Mouse (Mus musculus): Measurements from ENCODE around the gene Arhgap28. TPM values are rescaled to one million over a fixed set of nuclear protein-coding genes. Genes with fewer than 3 reads are reported as not detected.

Gene Arhgap28
- polyA plus RNA-seq, 1 experiment from 2014 or later, result 26.7 TPM

- H3K36me3 ChIP-seq (ENCODE audit: control insufficient read depth, insufficient read depth, low read length), result no peaks in the 10 kb centered on the region
- no peak overlapping the region for H3K27ac ChIP-seq (ENCODE audit: low read length)
- no peaks in the 10 kb centered on the region for H3K27me3 ChIP-seq (ENCODE audit: control insufficient read depth, insufficient read depth, low read length)
- peaks cover 3% of the 10 kb centered on the region; the same call in 1 of the 2 replicates for H3K4me1 ChIP-seq (ENCODE audit: control insufficient read depth, insufficient read depth, low read length)
- no peak overlapping the region for H3K4me3 ChIP-seq (replicated peaks; ENCODE audit: low read length)
- no peak overlapping the region for H3K9ac ChIP-seq (ENCODE audit: low read length)
- H3K9me3 ChIP-seq (replicated peaks; ENCODE audit: control insufficient read depth, low read length), result no peaks in the 10 kb centered on the region
- no peak for ATAC-seq (ENCODE audit: insufficient read depth, low FRiP score)
- H3K4me2 ChIP-seq (ENCODE audit: low read depth, low read length), result no peak overlapping the region
- 74% methylated on average over 4 of the region's 4 CpGs for WGBS
Observed at GRCm38 (mm10) chr17:67908137-67908536, 95.8 kb downstream of the Arhgap28 start.

- Histone ChIP-seq H3K4me1 (ENCODE audit: control insufficient read depth, insufficient read depth, low read length) (peaks cover 3% of the 10 kb centered on the region; the same call in 1 of the 2 replicates), H3K9ac (ENCODE audit: low read length) (no peak overlapping the region), H3K36me3 (ENCODE audit: control insufficient read depth, insufficient read depth, low read length) (no peaks in the 10 kb centered on the region), H3K4me3 (replicated peaks; ENCODE audit: low read length) (no peak overlapping the region), H3K9me3 (replicated peaks; ENCODE audit: control insufficient read depth, low read length) (no peaks in the 10 kb centered on the region), H3K27ac (ENCODE audit: low read length) (no peak overlapping the region), H3K27me3 (ENCODE audit: control insufficient read depth, insufficient read depth, low read length) (no peaks in the 10 kb centered on the region), H3K4me2 (ENCODE audit: low read depth, low read length) (no peak overlapping the region)
- 72% methylated on average over 10 of the region's 10 CpGs for WGBS
- no peak for ATAC-seq (ENCODE audit: insufficient read depth, low FRiP score)
Observed at GRCm38 (mm10) chr17:67907532-67908054, 96.3 kb downstream of the Arhgap28 start.

GRCm38 (mm10) chr17:67906236-67906635 is 97.7 kb downstream of the Arhgap28 start:
- WGBS, result 65% methylated on average over 3 of the region's 3 CpGs

GRCm38 (mm10) chr17:67904315-67904944 is 99.5 kb downstream of the Arhgap28 start:
- Histone ChIP-seq H3K27ac (ENCODE audit: low read length) (no peak overlapping the region), H3K27me3 (ENCODE audit: control insufficient read depth, insufficient read depth, low read length) (no peaks in the 10 kb centered on the region), H3K9ac (ENCODE audit: low read length) (no peak overlapping the region), H3K9me3 (replicated peaks; ENCODE audit: control insufficient read depth, low read length) (no peaks in the 10 kb centered on the region), H3K4me1 (ENCODE audit: control insufficient read depth, insufficient read depth, low read length) (peaks cover 3% of the 10 kb centered on the region; the same call in 1 of the 2 replicates), H3K4me2 (ENCODE audit: low read depth, low read length) (no peak overlapping the region), H3K36me3 (ENCODE audit: control insufficient read depth, insufficient read depth, low read length) (0 out of 2 replicates have a peak, but pooled peaks cover 3% of the 10 kb centered on the region), H3K4me3 (replicated peaks; ENCODE audit: low read length) (no peak overlapping the region)
- no peak for ATAC-seq (ENCODE audit: insufficient read depth, low FRiP score)
- WGBS, result 84% methylated on average over 14 of the region's 14 CpGs

More at GRCm38 (mm10) chr17:67906236-67906635, 97.7 kb downstream of the Arhgap28 start:
- H3K36me3 ChIP-seq (ENCODE audit: control insufficient read depth, insufficient read depth, low read length), result no peaks in the 10 kb centered on the region
- H3K4me2 ChIP-seq (ENCODE audit: low read depth, low read length), result no peak overlapping the region
- no peak for ATAC-seq (ENCODE audit: insufficient read depth, low FRiP score)
- H3K27ac ChIP-seq (ENCODE audit: low read length), result no peak overlapping the region
- H3K9me3 ChIP-seq (replicated peaks; ENCODE audit: control insufficient read depth, low read length), result no peaks in the 10 kb centered on the region
- peaks cover 3% of the 10 kb centered on the region; the same call in 1 of the 2 replicates for H3K4me1 ChIP-seq (ENCODE audit: control insufficient read depth, insufficient read depth, low read length)
- H3K9ac ChIP-seq (ENCODE audit: low read length), result no peak overlapping the region
- no peak overlapping the region for H3K4me3 ChIP-seq (replicated peaks; ENCODE audit: low read length)
- no peaks in the 10 kb centered on the region for H3K27me3 ChIP-seq (ENCODE audit: control insufficient read depth, insufficient read depth, low read length)

- no peak overlapping the region for H3K4me2 ChIP-seq (ENCODE audit: low read depth, low read length)
- H3K27ac ChIP-seq (ENCODE audit: low read length), result no peak overlapping the region
- H3K9ac ChIP-seq (ENCODE audit: low read length), result no peak overlapping the region
- 0 out of 2 replicates have a peak, but pooled peaks cover 3% of the 10 kb centered on the region for H3K36me3 ChIP-seq (ENCODE audit: control insufficient read depth, insufficient read depth, low read length)
- H3K4me3 ChIP-seq (replicated peaks; ENCODE audit: low read length), result no peak overlapping the region
- H3K9me3 ChIP-seq (replicated peaks; ENCODE audit: control insufficient read depth, low read length), result no peaks in the 10 kb centered on the region
- no peaks in the 10 kb centered on the region for H3K27me3 ChIP-seq (ENCODE audit: control insufficient read depth, insufficient read depth, low read length)
- WGBS, result 80% methylated on average over 4 of the region's 4 CpGs
- H3K4me1 ChIP-seq (ENCODE audit: control insufficient read depth, insufficient read depth, low read length), result peaks cover 3% of the 10 kb centered on the region; the same call in 1 of the 2 replicates
- no peak for ATAC-seq (ENCODE audit: insufficient read depth, low FRiP score)
Observed at GRCm38 (mm10) chr17:67902847-67903246, 101.1 kb downstream of the Arhgap28 start.

- Histone ChIP-seq H3K27me3 (ENCODE audit: control insufficient read depth, insufficient read depth, low read length) (no peaks in the 10 kb centered on the region), H3K9ac (ENCODE audit: low read length) (no peak overlapping the region), H3K4me2 (ENCODE audit: low read depth, low read length) (no peak overlapping the region), H3K9me3 (replicated peaks; ENCODE audit: control insufficient read depth, low read length) (no peaks in the 10 kb centered on the region), H3K36me3 (ENCODE audit: control insufficient read depth, insufficient read depth, low read length) (0 out of 2 replicates have a peak, but pooled peaks cover 3% of the 10 kb centered on the region), H3K27ac (ENCODE audit: low read length) (no peak overlapping the region), H3K4me3 (replicated peaks; ENCODE audit: low read length) (no peak overlapping the region), H3K4me1 (ENCODE audit: control insufficient read depth, insufficient read depth, low read length) (no peaks in the 10 kb centered on the region)
- no peak for ATAC-seq (ENCODE audit: insufficient read depth, low FRiP score)
- WGBS, result 80% methylated on average over 11 of the region's 11 CpGs
Observed at GRCm38 (mm10) chr17:67901161-67901560, 102.8 kb downstream of the Arhgap28 start.

GRCm38 (mm10) chr17:67899376-67899775 is 104.5 kb downstream of the Arhgap28 start:
- Histone ChIP-seq H3K9me3 (replicated peaks; ENCODE audit: control insufficient read depth, low read length) (no peaks in the 10 kb centered on the region), H3K9ac (ENCODE audit: low read length) (no peak overlapping the region), H3K27me3 (ENCODE audit: control insufficient read depth, insufficient read depth, low read length) (no peaks in the 10 kb centered on the region), H3K27ac (ENCODE audit: low read length) (no peak overlapping the region), H3K4me3 (replicated peaks; ENCODE audit: low read length) (no peak overlapping the region), H3K4me2 (ENCODE audit: low read depth, low read length) (no peak overlapping the region), H3K36me3 (ENCODE audit: control insufficient read depth, insufficient read depth, low read length) (0 out of 2 replicates have a peak, but pooled peaks cover 3% of the 10 kb centered on the region), H3K4me1 (ENCODE audit: control insufficient read depth, insufficient read depth, low read length) (no peaks in the 10 kb centered on the region)
- WGBS, result 91% methylated on average over 5 of the region's 5 CpGs
- ATAC-seq (ENCODE audit: insufficient read depth, low FRiP score), result no peak

- no peak overlapping the region for H3K27ac ChIP-seq (ENCODE audit: low read length)
- 0 out of 2 replicates have a peak, but pooled peaks cover 3% of the 10 kb centered on the region for H3K36me3 ChIP-seq (ENCODE audit: control insufficient read depth, insufficient read depth, low read length)
- no peak for ATAC-seq (ENCODE audit: insufficient read depth, low FRiP score)
Observed at GRCm38 (mm10) chr17:67896413-67896812, 107.5 kb downstream of the Arhgap28 start.

GRCm38 (mm10) chr17:67889481-67890325 is 114.2 kb downstream of the Arhgap28 start:
- no peaks in the 10 kb centered on the region for H3K4me1 ChIP-seq (ENCODE audit: control insufficient read depth, insufficient read depth, low read length)
- 0 out of 2 replicates have a peak, but pooled peaks cover 4% of the 10 kb centered on the region for H3K36me3 ChIP-seq (ENCODE audit: control insufficient read depth, insufficient read depth, low read length)
- H3K27ac ChIP-seq (ENCODE audit: low read length), result peak overlapping the region; percentile 36
- no peak overlapping the region for H3K4me3 ChIP-seq (replicated peaks; ENCODE audit: low read length)
- H3K4me2 ChIP-seq (ENCODE audit: low read depth, low read length), result no peak overlapping the region
- WGBS, result 63% methylated on average over 20 of the region's 20 CpGs
- no peaks in the 10 kb centered on the region for H3K9me3 ChIP-seq (replicated peaks; ENCODE audit: control insufficient read depth, low read length)
- H3K9ac ChIP-seq (ENCODE audit: low read length), result no peak overlapping the region
- H3K27me3 ChIP-seq (ENCODE audit: control insufficient read depth, insufficient read depth, low read length), result no peaks in the 10 kb centered on the region
- ATAC-seq (ENCODE audit: insufficient read depth, low FRiP score), result no peak

More at GRCm38 (mm10) chr17:67896413-67896812, 107.5 kb downstream of the Arhgap28 start:
- no peaks in the 10 kb centered on the region for H3K9me3 ChIP-seq (replicated peaks; ENCODE audit: control insufficient read depth, low read length)
- H3K4me3 ChIP-seq (replicated peaks; ENCODE audit: low read length), result no peak overlapping the region
- H3K9ac ChIP-seq (ENCODE audit: low read length), result no peak overlapping the region
- H3K4me1 ChIP-seq (ENCODE audit: control insufficient read depth, insufficient read depth, low read length), result no peaks in the 10 kb centered on the region
- 94% methylated on average over 5 of the region's 5 CpGs for WGBS
- no peaks in the 10 kb centered on the region for H3K27me3 ChIP-seq (ENCODE audit: control insufficient read depth, insufficient read depth, low read length)
- no peak overlapping the region for H3K4me2 ChIP-seq (ENCODE audit: low read depth, low read length)

All from stomach, embryonic 16.5 days (tissue).